8 mouse cellular contexts compared by ENCODE assay signal in the genomic region with DNA sequence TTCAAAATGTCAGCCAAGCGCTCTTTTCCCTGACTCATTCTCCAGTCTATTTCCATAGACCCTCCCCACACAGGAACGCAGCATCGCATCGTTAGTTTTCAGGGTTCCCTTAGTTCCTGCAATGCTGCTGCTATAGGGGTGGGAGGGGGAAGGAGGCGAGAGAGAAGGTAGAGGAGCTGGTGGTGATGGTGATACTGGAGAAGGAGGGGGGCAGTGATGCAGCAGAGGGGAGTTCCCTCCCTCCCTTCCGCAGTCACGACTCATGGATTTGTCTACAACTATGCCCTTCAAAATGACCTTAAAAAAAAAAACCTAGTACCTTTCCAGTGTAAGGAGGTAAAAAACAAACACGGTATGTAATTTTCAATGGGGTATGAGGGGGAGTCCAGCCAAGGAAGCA. TPM values are rescaled to one million over a fixed set of nuclear protein-coding genes. Genes with fewer than 3 reads are reported as not detected.
DNase-seq lines count a peak whose midpoint lies in the region; ATAC-seq and TF ChIP-seq lines count a peak whose summit lies in the region.

No protein-coding gene starts in this region.

- no peak for TF ChIP-seq CTCF in ES-Bruce4 (IDR thresholded peaks at IDR 0.05; ENCODE audit: low read depth, low read length)
- no peak for TF ChIP-seq CTCF in cortical plate, adult 2 months (IDR thresholded peaks at IDR 0.05; ENCODE audit: extremely low read depth, insufficient read depth, low read length)
- no peak for TF ChIP-seq CTCF in olfactory bulb, adult 2 months (IDR thresholded peaks at IDR 0.05; ENCODE audit: insufficient read depth, low read depth, low read length)

- no peak for DNase-seq in heart, adult 8-10 months (ENCODE audit: low spot score)
- no peak for DNase-seq in adrenal gland, postnatal 36 days
- DNase-seq in gastrocnemius, adult 18-20 months (ENCODE audit: low spot score): no peak

- TF ChIP-seq EP300 in ES-Bruce4 (IDR thresholded peaks at IDR 0.05; ENCODE audit: insufficient read depth, low read depth, low read length): 0 out of 2 replicates have a peak, but pooled peaks have one; percentile 10

- H3K9me3 ChIP-seq in heart, embryonic 15.5 days (replicated peaks): no peaks in the 10 kb centered on the region
- no peaks in the 10 kb centered on the region for H3K9me3 ChIP-seq in ES-Bruce4 (replicated peaks; ENCODE audit: control insufficient read depth, insufficient read depth, low read length, poor library complexity, severe bottlenecking)
- no peaks in the 10 kb centered on the region for H3K9me3 ChIP-seq in intestine, embryonic 15.5 days

- H3K4me3 ChIP-seq in heart, embryonic 15.5 days: peak overlapping the region; percentile 71
- H3K4me3 ChIP-seq in ES-Bruce4 (ENCODE audit: low read depth, low read length): peak overlapping the region; percentile 71
- H3K4me3 ChIP-seq in cortical plate, adult 2 months (ENCODE audit: insufficient read depth, low read length): peak overlapping the region; percentile 51
- H3K4me3 ChIP-seq in intestine, embryonic 15.5 days (replicated peaks): peak overlapping the region; percentile 75
- H3K4me3 ChIP-seq in olfactory bulb, adult 2 months (ENCODE audit: insufficient read depth, low read depth, low read length): peak overlapping the region; percentile 98

- H3K27ac ChIP-seq in heart, embryonic 15.5 days: peak overlapping the region; percentile 98
- no peak overlapping the region for H3K27ac ChIP-seq in ES-Bruce4 (ENCODE audit: insufficient read depth, low read length)
- H3K27ac ChIP-seq in cortical plate, adult 2 months (ENCODE audit: insufficient read depth, low read length): peak overlapping the region; percentile 99
- peak overlapping the region; percentile 90 for H3K27ac ChIP-seq in intestine, embryonic 15.5 days
- peak overlapping the region; percentile 100 for H3K27ac ChIP-seq in olfactory bulb, adult 2 months (ENCODE audit: insufficient read depth, low read depth, low read length)

- H3K4me2 ChIP-seq in heart, embryonic 15.5 days: peak overlapping the region; percentile 80
- H3K4me2 ChIP-seq in intestine, embryonic 15.5 days (replicated peaks): peak overlapping the region; percentile 79

- H3K4me1 ChIP-seq in heart, embryonic 15.5 days (replicated peaks): peaks cover 52% of the 10 kb centered on the region
- peaks cover 3% of the 10 kb centered on the region for H3K4me1 ChIP-seq in ES-Bruce4 (ENCODE audit: control insufficient read depth, insufficient read depth, low read length)
- peaks cover 3% of the 10 kb centered on the region; the same call in 1 of the 2 replicates for H3K4me1 ChIP-seq in cortical plate, adult 2 months (ENCODE audit: control insufficient read depth, insufficient read depth, low read length)
- peaks cover 20% of the 10 kb centered on the region for H3K4me1 ChIP-seq in intestine, embryonic 15.5 days (replicated peaks)
- H3K4me1 ChIP-seq in olfactory bulb, adult 2 months (ENCODE audit: control insufficient read depth, insufficient read depth, low read length): peaks cover 20% of the 10 kb centered on the region

- H3K36me3 ChIP-seq in heart, embryonic 15.5 days: peaks cover 12% of the 10 kb centered on the region; the same call in 1 of the 2 replicates
- peaks cover 18% of the 10 kb centered on the region for H3K36me3 ChIP-seq in ES-Bruce4 (ENCODE audit: control insufficient read depth, insufficient read depth, low read length, poor library complexity, severe bottlenecking)
- no peaks in the 10 kb centered on the region; the same call in 1 of the 2 replicates for H3K36me3 ChIP-seq in intestine, embryonic 15.5 days

- WGBS in heart, embryonic 15.5 days: 5% methylated on average over 8 of the region's 8 CpGs
- WGBS in intestine, embryonic 15.5 days: 8% methylated on average over 8 of the region's 8 CpGs
- 2% methylated on average over 8 of the region's 8 CpGs for WGBS in olfactory bulb, adult 2 months

- no peak for TF ChIP-seq POLR2A in ES-Bruce4 (IDR thresholded peaks at IDR 0.05; ENCODE audit: insufficient read depth, low read length)
- TF ChIP-seq POLR2A in cortical plate, adult 2 months (IDR thresholded peaks at IDR 0.05; ENCODE audit: extremely low read depth, insufficient read depth, low read length): peak; percentile 80
- no peak for TF ChIP-seq POLR2A in olfactory bulb, adult 2 months (IDR thresholded peaks at IDR 0.05; ENCODE audit: insufficient read depth, low read depth, low read length)

- ATAC-seq in heart, embryonic 15.5 days (replicated peaks; ENCODE audit: insufficient number of reproducible peaks, insufficient read depth, low FRiP score, low read depth): no peak
- no peak for ATAC-seq in intestine, embryonic 15.5 days

- H3K27me3 ChIP-seq in heart, embryonic 15.5 days: peaks cover 9% of the 10 kb centered on the region; the same call in 1 of the 2 replicates
- no peaks in the 10 kb centered on the region for H3K27me3 ChIP-seq in ES-Bruce4 (ENCODE audit: control insufficient read depth, insufficient read depth, low read length, poor library complexity, severe bottlenecking)
- peaks cover 12% of the 10 kb centered on the region for H3K27me3 ChIP-seq in intestine, embryonic 15.5 days (replicated peaks)

- H3K9ac ChIP-seq in heart, embryonic 15.5 days: peak overlapping the region; percentile 95
- peak overlapping the region; percentile 87 for H3K9ac ChIP-seq in ES-Bruce4 (ENCODE audit: low read depth, poor library complexity, severe bottlenecking)
- H3K9ac ChIP-seq in intestine, embryonic 15.5 days: peak overlapping the region; percentile 82

RNA-seq across cellular contexts. Expression of a gene that starts 1.4 kb away (rescaled TPM):
- polyA plus RNA-seq in heart, embryonic 15.5 days (2015; fragmentation: Nextera tagmentation; extraction: Ambion mirVana): 267 and 301 TPM in 2 replicates
- 100 to 1,000 TPM; 315 to 378 (median 343) TPM for total RNA-seq in heart, adult 8-10 months (2022)
- 116 TPM in 2 replicates for polyA plus RNA-seq in ES-Bruce4 (2011; ENCODE audit: insufficient read depth, insufficient read length, low read depth, missing spikeins)
- 1,191 and 1,273 TPM in 2 replicates for polyA plus RNA-seq in cortical plate, adult 2 months (2012; rRNA removed)
- 203 TPM in 2 replicates for polyA plus RNA-seq in intestine, embryonic 15.5 days (2015; fragmentation: Nextera tagmentation; extraction: Ambion mirVana)
- 868 and 1,072 TPM in 2 replicates for polyA plus RNA-seq in olfactory bulb, adult 2 months (2012; ENCODE audit: insufficient read depth, insufficient read length, low replicate concordance, missing spikeins)
- total RNA-seq in adrenal gland, postnatal 36 days (2021): 10 to 100 TPM; 47.1 to 67.0 TPM
- 100 to 1,000 TPM; 179 to 280 TPM for total RNA-seq in gastrocnemius, adult 18-20 months (2021)
